Mouse (Mus musculus) embryonic fibroblast, embryonic 13.5 days (primary cell): ENCODE data around the gene Pard3b. TPM values are rescaled to one million over a fixed set of nuclear protein-coding genes. Genes with fewer than 3 reads are reported as not detected.

Experiments used
- H3K27ac ChIP-seq: 2 replicates; pipeline ENCODE4 v1.5.1; 2012; ENCODE audit warnings: low read length, control low read depth, inconsistent platforms; ENCODE audit not compliant: insufficient read depth
- H3K4me1 ChIP-seq: 2 replicates; pipeline ENCODE4 v1.6.1; 2011; ENCODE audit warnings: low read length; ENCODE audit not compliant: control insufficient read depth, insufficient read depth
- H3K4me3 ChIP-seq: 2 replicates; pipeline ENCODE4 v1.5.1; 2011; ENCODE audit warnings: mild to moderate bottlenecking, control low read depth, low read length; ENCODE audit not compliant: insufficient read depth
- CTCF ChIP-seq: IDR thresholded peaks from 2 replicates; pipeline ENCODE4 v1.5.1; 2011; ENCODE audit warnings: mild to moderate bottlenecking, control low read depth, low read length, moderate library complexity, borderline replicate concordance; ENCODE audit not compliant: insufficient read depth
- POLR2A ChIP-seq: IDR thresholded peaks from 2 replicates; pipeline ENCODE4 v1.6.1; 2011; ENCODE audit warnings: low read depth, mild to moderate bottlenecking, control low read depth, low read length, moderate library complexity
- polyA plus RNA-seq: library from polyadenylated mRNA; stranded (reverse); fragments of >200 nt; gene quantifications from 2 replicates; pipeline ENCODE4 v1.2.4, GENCODE M21; 2011; ENCODE audit warnings: low read depth; ENCODE audit not compliant: missing spikeins, insufficient read length

Pard3b gene
- polyA plus RNA-seq, 1 experiment: 6.9 TPM

- TF ChIP-seq CTCF (no peak), POLR2A (no peak)
- H3K4me3 ChIP-seq: no peak overlapping the region
- no peak overlapping the region for H3K27ac ChIP-seq
- 0 out of 2 replicates have a peak, but pooled peaks cover 2% of the 10 kb centered on the region for H3K4me1 ChIP-seq
Observed at GRCm38 (mm10) chr1:62565120-62565809, 926.6 kb downstream of the Pard3b start.

GRCm38 (mm10) chr1:62566596-62566995 is 928.0 kb downstream of the Pard3b start:
- TF ChIP-seq CTCF (no peak), POLR2A (no peak)
- H3K4me3 ChIP-seq: no peak overlapping the region
- H3K4me1 ChIP-seq: 0 out of 2 replicates have a peak, but pooled peaks cover 2% of the 10 kb centered on the region
- no peak overlapping the region for H3K27ac ChIP-seq

GRCm38 (mm10) chr1:62576939-62577590 is 938.4 kb downstream of the Pard3b start:
- Histone ChIP-seq H3K4me1 (peaks cover 5% of the 10 kb centered on the region; the same call in 1 of the 2 replicates), H3K27ac (no peak overlapping the region), H3K4me3 (no peak overlapping the region)
- TF ChIP-seq CTCF (no peak), POLR2A (no peak)

- H3K4me1 ChIP-seq: peaks cover 5% of the 10 kb centered on the region; the same call in 1 of the 2 replicates
- TF ChIP-seq POLR2A (no peak), CTCF (no peak)
- no peak overlapping the region for H3K27ac ChIP-seq
- no peak overlapping the region for H3K4me3 ChIP-seq
Observed at GRCm38 (mm10) chr1:62579024-62579765, 940.6 kb downstream of the Pard3b start.

- H3K4me3 ChIP-seq: no peak overlapping the region
- H3K27ac ChIP-seq: no peak overlapping the region
- H3K4me1 ChIP-seq: peaks cover 5% of the 10 kb centered on the region; the same call in 1 of the 2 replicates
- no peak for TF ChIP-seq POLR2A
- TF ChIP-seq CTCF: no peak
Observed at GRCm38 (mm10) chr1:62580314-62580935, 941.8 kb downstream of the Pard3b start.

- no peak overlapping the region for H3K27ac ChIP-seq
- TF ChIP-seq POLR2A (no peak), CTCF (no peak)
Observed at GRCm38 (mm10) chr1:62582476-62582875, 943.9 kb downstream of the Pard3b start.

GRCm38 (mm10) chr1:62587536-62587935 is 948.9 kb downstream of the Pard3b start:
- H3K4me1 ChIP-seq: peaks cover 9% of the 10 kb centered on the region
- H3K4me3 ChIP-seq: no peak overlapping the region
- H3K27ac ChIP-seq: no peak overlapping the region
- no peak for TF ChIP-seq CTCF

More at GRCm38 (mm10) chr1:62582476-62582875, 943.9 kb downstream of the Pard3b start:
- Histone ChIP-seq H3K4me3 (no peak overlapping the region), H3K4me1 (peaks cover 5% of the 10 kb centered on the region; the same call in 1 of the 2 replicates)

GRCm38 (mm10) chr1:62591296-62592031 is 952.8 kb downstream of the Pard3b start:
- peaks cover 9% of the 10 kb centered on the region for H3K4me1 ChIP-seq
- TF ChIP-seq POLR2A (no peak), CTCF (no peak)
- no peak overlapping the region for H3K4me3 ChIP-seq
- no peak overlapping the region for H3K27ac ChIP-seq

- Histone ChIP-seq H3K27ac (no peak overlapping the region), H3K4me1 (peaks cover 9% of the 10 kb centered on the region), H3K4me3 (no peak overlapping the region)
- TF ChIP-seq POLR2A (no peak), CTCF (no peak)
Observed at GRCm38 (mm10) chr1:62595401-62595800, 956.8 kb downstream of the Pard3b start.
